Mouse (Mus musculus) liver, postnatal 0 days (tissue): ENCODE measurements around the gene Aldh4a1.
A peak's percentile ranks its signal among the peaks of the same experiment; 100 is the strongest.

Experiments used
- CTCF ChIP-seq: sonication (generic); IDR thresholded peaks from 2 replicates; pipeline ENCODE4 v1.5.1; 2016; ENCODE audit warnings: antibody characterized with exemption, low read depth
- EP300 ChIP-seq: IDR thresholded peaks from 2 replicates; pipeline ENCODE4 v1.6.1; 2016; ENCODE audit warnings: antibody characterized with exemption, low read depth, mild to moderate bottlenecking

DNA sequence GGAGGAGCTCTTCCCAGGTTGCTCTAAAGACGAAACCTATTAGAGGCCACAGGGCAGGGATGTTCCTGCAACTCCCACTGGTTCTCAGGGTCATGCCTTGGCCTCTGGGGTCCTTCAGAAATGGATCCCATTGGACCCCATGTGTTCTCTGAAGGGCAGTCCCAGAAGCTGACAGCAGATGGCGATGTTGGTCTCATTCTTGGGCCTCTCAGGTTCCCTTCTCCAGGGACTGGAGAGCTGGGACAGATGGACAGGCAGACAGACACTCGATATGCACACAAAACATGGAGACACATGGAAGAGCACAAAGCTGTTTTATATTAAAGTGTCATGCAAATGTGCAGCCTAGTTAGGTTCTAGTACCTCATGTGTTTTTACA lies 62.0 kb downstream of the Aldh4a1 start:
- TF ChIP-seq CTCF (peak; percentile 75), EP300 (no peak)
